Mouse (Mus musculus) frontal cortex, postnatal 10 days (tissue): ENCODE data around the gene Tmed10.
A peak's percentile ranks its signal among the peaks of the same experiment; 100 is the strongest.

Experiments
- DNase-seq, 2 experiments: peaks; one replicate each; pipeline ENCODE4 v3.0.0; 2022; ENCODE audit warnings: low spot score in 2 of 2, mixed read lengths in 1 of 2

Tmed10 gene

DNA sequence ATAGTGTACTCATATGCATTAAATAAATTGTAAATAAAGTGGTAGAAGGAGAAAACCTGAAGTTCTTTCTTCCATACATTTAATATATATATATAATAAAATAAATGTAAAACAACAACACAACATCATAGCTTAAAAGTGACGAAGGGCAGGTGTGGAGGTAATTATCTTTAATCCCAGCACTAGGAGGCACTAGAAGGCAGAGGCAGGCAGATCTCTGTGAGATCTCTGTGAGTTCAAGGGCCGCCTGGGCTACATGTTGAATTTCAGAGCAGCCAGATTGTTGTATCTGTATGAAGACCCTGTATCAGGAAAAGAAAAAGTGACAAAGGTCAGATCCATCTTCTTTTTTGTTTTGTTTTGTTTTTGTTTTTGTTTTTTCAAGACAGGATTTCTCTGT lies 3.6 kb upstream of the Tmed10 start:
- DNase-seq = no peak

DNA sequence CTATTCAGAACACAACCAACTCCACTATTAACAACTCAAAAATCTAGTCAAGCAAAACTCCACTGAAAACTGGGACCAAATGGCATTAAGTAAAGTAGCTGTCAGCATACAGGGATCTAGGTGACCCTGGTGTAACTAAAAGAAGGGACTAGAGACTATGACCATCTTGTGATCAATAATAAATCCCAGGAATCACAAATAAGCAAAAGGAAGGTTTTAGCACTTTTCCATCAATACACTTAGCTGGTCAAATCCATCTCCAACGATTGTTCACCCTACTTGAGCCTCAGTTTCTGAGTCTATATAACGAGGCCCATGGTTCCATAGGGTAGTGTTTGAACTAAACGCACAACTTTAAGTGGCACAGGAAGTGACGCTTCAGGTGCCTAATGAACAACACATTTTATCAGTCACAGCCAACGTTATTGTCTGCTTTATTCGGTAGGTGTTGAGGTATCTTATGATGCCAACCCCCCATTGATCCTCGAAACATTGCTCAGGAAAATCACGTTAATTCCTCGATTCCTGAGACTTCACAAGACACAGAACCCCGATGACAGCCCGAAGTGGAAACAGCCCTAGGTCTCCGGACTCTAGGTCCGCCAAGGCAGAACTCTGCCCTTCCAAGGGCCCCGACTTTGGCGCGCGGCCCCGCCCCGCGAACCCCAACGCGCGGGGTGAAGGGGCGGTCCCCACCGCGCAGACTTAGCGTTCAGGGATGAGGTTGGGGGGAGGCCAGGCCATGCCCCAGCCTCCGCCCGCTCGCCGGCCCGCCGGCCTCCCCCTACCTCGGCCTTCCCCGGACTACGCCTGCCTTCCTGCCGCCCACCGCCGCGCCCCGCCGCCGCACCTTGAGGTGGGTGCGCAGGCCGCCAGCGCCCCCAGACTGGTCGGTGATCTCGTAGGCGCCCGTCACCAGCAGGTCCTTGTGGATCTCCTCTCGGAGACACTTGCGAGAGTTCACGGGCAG lies 771 bp downstream of the Tmed10 start:
- DNase-seq = peak; percentile 50 to 60

DNA sequence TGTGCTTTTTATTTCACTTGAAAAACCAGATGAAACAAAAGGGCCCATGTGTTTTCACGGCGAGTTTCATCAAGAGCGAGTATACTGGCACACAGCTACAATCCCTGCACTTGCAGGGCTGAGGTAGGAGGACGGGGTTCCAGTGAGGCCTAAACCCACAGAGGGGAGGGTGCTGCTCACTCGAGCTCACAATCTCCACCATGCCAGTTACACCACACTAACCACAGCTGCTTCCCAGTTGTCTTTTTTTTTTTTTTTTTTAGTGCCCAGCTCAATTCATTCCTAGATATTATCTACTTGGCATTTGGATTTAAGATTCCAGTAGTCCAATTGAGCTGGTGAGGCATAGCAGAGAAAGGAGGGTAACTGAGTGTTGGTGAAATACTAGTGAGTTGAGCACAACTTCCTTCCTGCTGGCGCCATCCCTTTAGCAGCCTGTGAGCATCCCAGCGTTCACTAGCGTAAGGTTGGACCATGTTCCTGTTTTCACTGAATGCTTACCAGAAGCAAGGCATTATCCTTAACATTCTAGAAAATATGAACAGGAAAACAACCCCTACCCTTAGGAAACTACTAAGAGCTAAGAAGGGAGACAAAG lies 2.5 kb downstream of the Tmed10 start:
- DNase-seq = no peak

DNA sequence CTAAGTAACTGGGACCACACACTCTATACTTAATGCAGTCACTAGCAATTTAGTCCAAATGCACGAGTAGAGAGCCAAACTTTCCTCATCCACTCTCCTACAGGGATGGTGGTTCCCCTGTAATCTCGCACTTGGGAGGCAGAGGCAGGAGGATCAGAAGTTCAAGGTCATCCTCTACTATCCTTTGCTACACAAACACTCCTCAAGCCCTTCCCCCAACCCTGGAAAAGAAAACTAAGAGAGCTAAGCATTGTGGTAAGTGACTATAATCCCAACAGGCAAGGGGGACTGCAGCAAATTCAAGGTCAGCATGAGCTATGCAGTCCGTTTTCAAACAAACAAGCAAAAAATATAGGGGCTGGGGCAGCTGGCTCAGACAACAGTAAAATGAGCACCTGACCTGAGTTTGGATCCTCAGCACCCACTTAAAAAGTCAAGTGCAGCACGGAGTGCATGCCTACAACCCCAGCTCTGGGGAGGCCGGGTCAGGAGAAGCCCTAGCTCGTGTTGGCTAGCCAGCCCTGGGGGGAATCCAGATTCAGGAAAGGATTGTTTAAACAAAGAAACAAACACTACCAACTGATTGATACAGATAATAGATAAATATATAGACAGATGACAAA lies 6.1 kb downstream of the Tmed10 start:
- no peak for DNase-seq

DNA sequence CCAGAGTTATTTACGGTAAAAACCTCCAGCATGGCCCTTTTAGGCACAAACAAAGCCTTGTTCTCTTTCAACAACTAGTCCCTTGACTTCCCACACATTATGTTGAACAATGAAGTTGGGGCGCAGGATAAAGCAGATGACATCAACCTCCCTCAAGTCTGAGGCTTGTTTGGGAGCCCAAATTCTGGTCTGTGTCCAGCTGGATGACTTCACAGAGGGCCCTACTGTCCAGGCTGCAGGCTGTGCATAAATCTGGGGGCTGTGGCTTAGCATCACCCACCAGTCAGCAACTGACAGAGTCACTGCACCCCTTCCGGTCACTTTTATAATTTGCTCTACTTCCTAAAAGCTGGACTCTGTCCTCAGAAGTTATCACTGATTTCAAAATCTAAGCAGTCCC lies 8.4 kb downstream of the Tmed10 start:
- DNase-seq = peak in 1 of 2 experiments; percentile 34

DNA sequence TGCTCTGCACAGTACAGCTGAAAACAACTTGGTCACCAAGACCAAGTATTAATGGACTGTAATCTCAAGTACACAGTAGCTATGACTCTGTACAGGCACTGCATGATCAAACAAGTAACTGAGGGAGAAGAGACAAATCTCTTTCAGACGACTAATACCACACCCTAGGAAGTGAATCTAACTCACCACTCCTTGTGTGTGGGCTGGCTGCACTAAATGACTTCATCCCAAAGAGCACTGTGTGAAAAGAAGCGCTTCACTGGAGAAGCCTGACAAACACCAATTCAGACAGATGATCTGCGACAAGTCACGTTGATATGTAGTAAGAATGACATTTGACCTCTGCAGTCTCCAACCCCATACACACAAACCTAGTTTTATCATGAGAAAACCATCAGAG lies 12.1 kb downstream of the Tmed10 start:
- no peak for DNase-seq

DNA sequence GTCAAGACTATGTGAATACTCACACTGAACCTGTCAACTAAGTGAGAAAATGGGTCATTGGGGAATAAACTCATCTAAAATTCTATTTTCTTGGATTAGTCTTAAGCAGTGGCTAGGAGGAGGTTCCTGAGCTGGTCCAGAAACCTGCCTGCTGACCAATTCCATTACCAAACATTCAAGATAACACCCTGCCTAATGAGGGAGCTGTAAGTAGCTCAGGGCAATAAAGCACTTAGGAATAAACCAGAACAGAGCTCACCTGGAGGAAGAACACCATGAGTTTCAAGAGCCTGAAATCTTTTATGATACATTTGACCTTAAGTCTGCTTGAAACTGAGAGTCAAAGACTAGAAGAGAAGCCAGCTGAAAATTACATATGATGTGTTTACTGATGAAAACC lies 13.1 kb downstream of the Tmed10 start:
- no peak for DNase-seq

DNA sequence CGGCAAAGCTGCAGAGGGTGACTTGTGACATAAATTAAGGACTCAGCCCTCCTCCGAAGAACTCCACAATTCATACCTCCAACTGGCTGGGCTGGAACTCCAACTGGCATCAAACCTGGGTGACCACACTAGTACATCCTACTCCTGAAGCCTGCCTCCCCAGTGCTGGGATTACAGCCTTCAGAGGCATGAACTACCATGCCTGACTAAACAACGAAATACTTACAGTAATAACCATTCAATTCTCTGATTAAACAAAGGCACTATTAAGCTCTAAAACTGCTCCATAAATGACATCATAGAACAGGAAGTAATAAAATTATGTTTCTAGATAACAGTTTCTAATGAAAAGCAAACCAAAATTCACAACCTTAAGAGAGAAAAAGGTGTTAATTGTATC lies 13.5 kb downstream of the Tmed10 start:
- no peak for DNase-seq

DNA sequence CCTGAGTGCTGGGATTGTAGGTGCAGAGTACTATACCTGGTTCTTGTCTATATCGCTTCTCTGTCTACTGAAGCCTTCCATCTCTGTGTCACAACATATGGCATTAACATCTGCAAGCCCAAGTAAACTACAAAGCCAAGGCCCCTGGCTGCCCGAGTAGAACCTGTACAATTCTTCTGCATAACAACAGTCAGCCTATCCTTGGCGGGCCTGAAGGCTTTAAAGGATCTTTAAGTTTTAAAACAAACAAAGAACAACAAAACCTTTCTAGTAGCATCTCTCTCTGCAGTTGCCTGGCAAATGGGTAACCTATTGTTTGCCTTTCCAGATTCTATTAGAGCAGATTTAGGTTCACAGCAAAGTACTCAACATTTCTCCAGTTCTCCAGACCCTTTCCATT lies 20.6 kb downstream of the Tmed10 start:
- no peak for DNase-seq

DNA sequence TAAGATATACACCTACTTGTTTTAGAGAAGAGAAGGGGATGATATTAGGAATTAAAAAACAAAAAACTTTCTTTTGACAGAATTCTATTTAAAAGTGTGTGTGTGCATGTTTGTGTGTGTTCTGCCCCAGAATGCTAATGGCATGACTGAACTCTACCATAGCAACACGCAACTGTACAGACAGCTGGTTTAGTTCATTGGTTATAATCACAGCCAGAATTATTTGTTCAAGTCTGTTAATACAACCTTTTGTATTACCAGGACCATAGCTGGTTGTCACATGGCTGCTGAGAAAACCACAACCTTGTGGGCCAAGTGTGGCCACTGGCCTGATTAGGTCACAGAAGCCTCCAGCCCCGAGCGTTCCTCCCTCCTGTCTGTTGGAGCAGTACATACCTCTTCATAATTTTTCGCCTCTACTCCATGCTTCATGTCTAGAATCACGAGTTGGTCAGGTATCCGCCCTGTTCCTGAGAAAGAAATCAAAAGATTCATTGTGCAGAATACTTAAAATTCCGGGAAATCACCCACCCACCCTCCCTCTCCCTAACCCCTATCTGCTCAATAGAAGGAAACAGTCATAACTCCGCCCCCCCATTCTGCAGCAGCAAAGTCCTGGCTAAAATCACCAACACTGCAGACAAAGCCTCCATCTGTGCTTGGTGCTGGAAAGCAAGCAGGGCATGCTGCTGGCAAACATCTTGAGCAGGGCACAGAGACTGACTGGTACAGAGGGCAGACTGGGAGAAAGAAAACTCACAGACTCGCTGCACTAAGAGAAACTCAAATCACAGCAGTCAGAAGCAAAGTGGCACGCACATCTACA lies 24.0 kb downstream of the Tmed10 start:
- DNase-seq = peak; percentile 47 to 63

DNA sequence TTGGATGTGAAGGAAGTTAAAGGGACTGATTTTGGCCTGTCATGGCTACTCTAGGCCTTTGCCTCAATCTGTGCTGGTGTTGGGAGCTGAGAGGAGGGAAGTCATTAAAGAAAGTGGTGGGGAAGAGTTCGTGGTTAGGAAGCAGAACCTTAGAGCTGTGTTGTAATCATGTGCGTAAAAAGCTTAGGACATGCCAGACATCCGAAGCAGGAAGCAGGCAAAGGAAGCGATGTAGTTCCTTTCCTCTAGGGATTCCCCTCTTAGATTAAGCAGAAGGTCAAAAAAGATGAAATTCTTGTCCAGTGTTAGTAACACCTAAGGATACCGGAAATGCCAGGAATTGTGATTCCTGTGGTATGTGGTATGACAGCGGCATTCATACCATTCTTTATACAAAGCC lies 26.3 kb downstream of the Tmed10 start:
- no peak for DNase-seq

DNA sequence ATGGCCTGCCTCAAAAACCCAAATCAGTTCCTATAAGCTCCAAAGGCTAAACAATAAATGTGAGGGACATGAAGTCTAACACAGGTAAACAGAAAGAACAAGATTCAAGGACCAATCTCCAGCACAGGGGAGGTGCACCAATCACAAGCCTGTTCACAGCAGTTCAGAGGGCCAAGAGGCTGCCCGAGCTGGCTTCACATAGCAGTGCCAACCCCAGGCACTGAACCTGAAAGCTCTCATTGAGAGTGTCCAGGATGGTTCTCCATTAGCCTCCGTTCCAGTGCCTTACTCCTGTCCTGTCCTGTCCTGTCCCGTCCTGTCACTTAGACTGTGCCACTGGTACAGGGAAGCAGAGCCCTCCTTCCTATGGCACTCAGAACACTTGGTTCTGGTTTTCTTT lies 27.5 kb downstream of the Tmed10 start:
- DNase-seq = no peak

DNA sequence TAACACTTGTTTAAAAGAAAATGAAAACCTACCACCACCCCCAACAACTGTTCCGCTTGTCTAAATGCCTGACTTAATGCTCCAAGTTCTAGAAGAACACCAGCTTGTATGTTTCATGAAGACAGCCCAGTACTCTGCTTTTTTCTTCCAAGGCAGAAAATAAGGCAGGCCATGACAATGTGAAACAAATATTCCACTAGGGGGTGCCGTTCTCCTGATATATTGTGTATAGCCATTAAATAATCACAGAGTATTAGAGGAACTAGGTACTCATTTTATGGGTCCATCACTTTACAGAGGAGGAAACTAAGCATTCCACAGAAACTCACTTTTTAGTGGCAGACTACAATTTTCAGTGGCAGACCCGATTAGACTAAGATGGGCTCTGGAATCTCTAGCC lies 28.3 kb downstream of the Tmed10 start:
- DNase-seq = no peak

DNA sequence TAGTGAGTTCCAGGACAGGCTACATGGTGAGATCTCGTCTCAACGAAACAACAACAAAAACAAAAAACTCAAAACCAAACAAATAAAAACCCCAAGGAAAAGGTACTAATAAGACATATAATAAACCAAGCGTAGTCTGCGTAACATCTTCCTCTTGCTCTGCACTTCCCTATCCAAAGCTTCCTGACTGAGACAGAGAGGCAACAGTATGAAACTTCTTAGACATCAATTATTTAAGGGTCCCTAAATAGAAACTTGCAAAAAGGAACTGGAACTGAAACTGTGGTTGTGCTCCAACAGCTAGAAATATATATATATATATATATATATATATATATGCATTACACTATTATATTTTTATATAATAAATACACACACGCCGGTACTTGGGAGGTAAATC lies 29.1 kb downstream of the Tmed10 start:
- no peak for DNase-seq

DNA sequence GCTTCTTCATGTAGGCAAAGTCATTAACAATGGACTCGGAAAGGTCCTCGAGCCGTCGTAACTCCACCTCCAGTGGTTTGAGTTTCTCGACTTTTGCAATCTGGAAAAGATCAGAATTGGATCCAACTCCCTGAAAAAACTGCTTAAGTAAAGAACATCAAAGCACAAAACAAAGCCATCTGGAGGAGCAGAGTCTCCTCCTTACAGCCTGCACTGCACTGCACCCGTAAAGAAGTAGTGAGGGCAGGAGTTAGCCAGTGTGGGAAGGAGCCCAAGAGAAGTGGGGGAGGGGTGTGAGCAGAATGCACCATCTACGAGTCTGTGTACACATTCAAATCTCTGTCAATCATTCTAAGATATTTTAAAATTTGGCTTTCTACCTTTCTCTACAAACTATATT lies 30.4 kb downstream of the Tmed10 start:
- DNase-seq = no peak

DNA sequence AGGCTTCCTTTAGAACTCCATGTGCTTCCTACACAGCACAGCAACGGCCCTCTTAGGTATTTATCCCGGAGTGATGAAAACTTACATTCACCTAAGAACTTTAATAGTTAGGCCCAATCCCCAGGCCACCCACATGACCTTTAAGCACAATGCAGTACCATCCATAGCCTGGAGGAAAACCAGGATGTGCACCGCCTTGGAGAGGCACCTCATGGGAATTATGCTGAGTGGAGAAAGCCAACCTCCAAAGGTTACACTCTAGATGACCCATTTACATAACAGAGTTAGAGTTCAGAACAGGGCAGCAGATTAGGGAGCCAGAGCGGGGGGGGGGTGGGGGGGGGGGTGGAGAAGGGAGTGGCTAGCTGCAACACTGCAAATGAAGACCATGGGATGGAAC lies 32.3 kb downstream of the Tmed10 start:
- no peak for DNase-seq

DNA sequence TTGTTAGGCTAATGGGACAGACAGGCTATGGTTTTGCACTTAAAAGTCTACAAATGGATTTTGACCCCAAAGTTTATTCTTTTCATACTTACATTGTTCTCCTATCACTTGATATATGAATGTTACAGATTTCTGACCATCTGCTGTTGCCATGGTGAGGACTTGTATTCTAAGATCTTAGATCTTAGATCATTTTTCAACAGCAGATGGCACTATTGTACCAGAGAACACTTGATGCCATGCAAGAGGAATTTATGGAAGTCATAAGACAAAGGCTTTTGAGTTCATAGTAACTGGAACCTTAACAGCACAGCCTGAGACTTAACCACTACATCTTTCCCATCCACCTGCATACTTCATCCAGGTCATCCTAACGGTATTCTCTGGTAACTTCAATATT lies 33.5 kb downstream of the Tmed10 start:
- no peak for DNase-seq

DNA sequence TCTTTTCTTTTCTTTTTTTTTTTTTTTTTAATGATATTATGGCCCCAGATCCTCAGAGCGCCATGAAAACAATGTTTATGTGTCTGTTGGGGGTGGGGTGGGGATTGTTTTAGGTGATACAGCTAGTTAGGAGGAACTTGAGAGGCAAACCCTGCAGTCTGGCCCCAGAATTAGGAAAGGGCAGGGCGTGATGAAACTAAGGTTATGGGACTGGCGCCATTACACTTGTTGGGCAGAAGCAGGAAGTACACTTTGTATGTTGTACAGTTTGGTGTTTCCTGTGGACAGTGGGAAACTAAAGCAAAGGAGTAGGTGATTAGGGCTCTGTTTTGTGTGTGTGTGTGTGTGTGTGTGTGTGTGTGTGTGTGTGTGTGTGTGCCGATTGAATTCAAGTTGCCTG lies 34.7 kb downstream of the Tmed10 start:
- DNase-seq = no peak

DNA sequence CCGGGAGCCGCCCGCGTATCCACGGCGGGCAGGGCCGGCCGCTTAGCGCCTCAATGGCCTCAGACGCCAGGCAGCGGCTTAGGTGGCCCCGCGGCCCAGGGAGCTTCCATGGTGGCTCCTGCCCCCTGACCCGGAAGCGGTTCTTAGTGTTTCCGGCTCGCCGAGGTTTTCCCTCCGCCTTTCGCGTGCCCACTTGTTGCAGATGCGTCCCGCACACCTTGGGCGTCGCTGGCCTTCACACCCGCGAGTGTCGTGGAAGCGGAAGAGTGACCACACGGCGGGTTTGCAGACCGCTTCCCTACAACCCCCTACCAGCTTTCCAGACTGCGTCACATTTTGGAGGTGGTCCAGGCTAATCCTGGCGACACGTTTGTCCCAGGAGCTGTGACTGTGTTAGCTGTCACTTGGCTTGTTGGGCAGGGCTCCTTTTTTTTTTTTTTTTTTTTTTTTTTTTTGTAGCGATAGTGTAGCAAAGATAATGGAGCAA lies 35.4 kb downstream of the Tmed10 start, which contains the start of gene Nek9:
Gene Nek9 (minus strand): TSS at position 120 of the 487 bp plus-strand sequence.
- peak; percentile 86 to 92 for DNase-seq

DNA sequence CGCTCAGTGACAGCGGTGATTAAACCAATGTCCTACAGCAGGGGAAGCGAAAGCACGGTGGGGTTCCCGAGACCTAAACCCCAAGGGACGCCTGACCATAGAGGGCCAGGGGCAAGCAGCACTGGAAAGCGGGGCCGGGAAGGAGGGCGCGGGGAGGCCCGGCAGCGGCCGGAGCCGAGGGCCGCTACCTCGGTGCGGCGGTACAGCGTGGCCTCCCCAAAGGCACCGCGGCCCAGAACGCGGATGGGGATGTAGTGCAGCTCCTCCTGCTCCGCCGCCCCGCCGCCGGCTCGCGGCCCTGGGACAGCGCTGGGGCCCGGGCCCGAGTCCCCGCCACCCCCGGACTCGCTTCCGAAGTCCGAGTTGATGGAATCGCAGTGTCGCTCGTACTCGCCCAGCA lies 35.8 kb downstream of the Tmed10 start:
- no peak for DNase-seq

DNA sequence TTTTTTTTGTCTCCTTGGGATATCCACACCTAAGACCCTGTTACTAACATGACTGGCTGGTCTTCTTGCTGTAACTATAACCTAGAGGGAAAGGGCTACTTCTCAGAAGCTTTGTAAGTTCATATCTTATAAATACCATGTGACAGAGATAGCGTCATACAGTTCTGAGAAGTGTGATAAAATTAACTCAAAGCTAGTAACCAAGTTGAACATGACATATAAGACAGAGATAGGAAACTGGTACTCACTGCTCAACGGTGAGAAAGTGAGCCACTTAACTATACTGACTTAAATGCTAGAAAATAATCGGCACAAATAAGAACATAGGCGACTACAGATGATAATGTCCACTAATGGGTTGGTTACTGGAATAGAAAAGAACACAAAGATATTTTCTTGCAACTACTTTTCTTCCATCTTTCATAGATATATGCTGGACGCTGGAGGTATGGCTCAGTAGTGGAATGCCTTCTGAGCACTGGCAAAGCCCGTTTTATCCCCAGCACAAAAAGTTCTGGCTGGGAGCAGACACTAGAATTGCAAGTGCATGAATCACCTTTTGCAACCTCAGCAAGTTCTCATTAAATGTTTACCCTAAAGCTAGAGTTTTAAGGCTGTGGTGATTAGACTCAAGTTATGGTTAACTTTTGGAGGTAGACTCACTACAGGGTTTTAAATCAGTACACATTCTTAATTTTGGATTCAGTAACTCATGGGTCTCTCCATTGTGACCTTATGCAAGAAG lies 36.9 kb downstream of the Tmed10 start:
- no peak for DNase-seq
